Mouse (Mus musculus) thymus, postnatal 14 days (tissue): ENCODE results near the gene Gm8011.
"Not testable (repeated sequence)": the region's sequence is repeated elsewhere in the genome, so short reads cannot be mapped to it uniquely, and the experiment has no call there.

Source experiments
- DNase-seq: peaks from one replicate; pipeline ENCODE4 v3.0.0; 2021

Gene Gm8011

GRCm38 (mm10) chr14:42463581-42463980, at the start of gene Gm8011:
Gene Gm8011, plus strand, starts transcription at chr14:42463881.
- not testable (repeated sequence) for DNase-seq

GRCm38 (mm10) chr14:42439573-42439972, 24.1 kb upstream of the Gm8011 start, which contains the start of gene Gm8005:
Gene Gm8005, minus strand, starts transcription at chr14:42439673.
- DNase-seq = not testable (repeated sequence)

- DNase-seq = not testable (repeated sequence)
Observed at GRCm38 (mm10) chr14:42502249-42502648, 38.6 kb downstream of the Gm8011 start, which contains the start of gene Gm8020. Gene Gm8020, minus strand, starts transcription at chr14:42502349.
